Mouse (Mus musculus): ENCODE measurements around the gene Ror2. TPM values are rescaled to one million over a fixed set of nuclear protein-coding genes. Genes with fewer than 3 reads are reported as not detected.

Gene Ror2
- polyA plus RNA-seq, 1 experiment from 2014 or later = 16.4 TPM

DNA sequence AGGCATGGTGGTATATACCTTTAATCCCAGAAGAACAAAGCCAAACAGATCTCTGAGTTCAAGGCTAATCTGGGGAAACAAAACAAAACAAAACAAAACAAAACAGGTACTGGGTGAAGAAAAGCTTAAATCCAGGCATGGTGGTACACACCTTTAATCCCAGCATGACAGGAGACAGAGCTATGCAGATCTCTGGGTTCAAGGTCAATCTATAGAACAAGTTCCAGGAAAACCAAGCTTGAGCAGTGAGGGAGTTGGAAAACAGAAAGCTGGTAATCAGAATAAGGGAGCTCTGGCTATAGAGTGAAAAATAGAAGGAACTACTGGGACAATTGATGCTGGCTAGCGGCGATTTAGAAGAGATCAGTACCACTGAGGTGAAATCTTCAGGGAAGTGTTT lies 145.6 kb downstream of the Ror2 start:
- Histone ChIP-seq H3K4me2 (no peak overlapping the region), H3K36me3 (peaks cover 20% of the 10 kb centered on the region), H3K9me3 (peaks cover 9% of the 10 kb centered on the region), H3K27me3 (replicated peaks) (no peaks in the 10 kb centered on the region), H3K27ac (replicated peaks) (no peak overlapping the region), H3K9ac (no peak overlapping the region), H3K4me3 (no peak overlapping the region), H3K4me1 (peaks cover 7% of the 10 kb centered on the region; the same call in 1 of the 2 replicates)
- 80% methylated on average over 2 of the region's 2 CpGs for WGBS
- ATAC-seq (ENCODE audit: extremely low read depth, insufficient number of reproducible peaks, low FRiP score, low TSS enrichment) = no peak

DNA sequence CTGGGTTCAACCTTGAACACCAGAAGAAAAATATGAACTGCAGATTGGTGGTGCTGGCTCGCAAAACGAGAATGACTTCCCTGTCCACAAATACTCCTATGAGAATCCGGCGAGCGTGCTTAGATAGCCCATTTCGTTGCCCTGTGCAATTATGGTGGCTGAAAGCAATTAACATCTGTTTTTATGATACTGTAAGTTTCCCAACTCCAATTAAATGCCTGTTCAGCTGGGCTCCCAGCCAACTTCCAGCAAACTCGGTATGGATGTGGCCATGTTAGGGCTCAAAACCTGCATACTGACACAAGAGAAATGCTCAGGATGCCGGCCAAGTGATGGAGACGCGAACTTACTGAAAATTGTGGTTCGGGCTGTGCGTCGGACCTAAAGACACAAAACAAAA lies 155.4 kb downstream of the Ror2 start:
- peaks cover 27% of the 10 kb centered on the region for H3K36me3 ChIP-seq

DNA sequence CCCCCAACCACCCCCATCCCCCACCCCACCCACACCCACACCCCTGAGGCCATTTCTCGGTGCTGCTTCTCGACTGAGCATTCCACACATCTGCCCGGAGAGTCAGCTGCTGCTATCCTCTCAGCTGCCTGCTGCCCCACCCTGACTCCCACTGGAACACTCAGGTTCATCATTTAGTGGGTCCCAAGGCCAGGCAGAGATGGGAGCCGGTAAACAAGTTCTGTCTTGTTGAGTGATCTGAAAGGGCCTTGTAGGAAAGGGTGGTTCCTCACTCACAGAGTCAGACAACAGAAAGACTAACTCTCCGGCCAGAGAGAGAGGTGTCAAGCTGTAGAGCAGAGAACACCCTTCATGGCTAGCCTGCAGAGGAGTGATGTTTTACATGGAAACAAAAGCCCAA lies 155.9 kb downstream of the Ror2 start:
- Histone ChIP-seq H3K4me2 (no peak overlapping the region), H3K4me1 (no peaks in the 10 kb centered on the region), H3K9me3 (no peaks in the 10 kb centered on the region), H3K9ac (no peak overlapping the region), H3K27ac (replicated peaks) (no peak overlapping the region), H3K36me3 (peaks cover 27% of the 10 kb centered on the region), H3K27me3 (replicated peaks) (no peaks in the 10 kb centered on the region), H3K4me3 (no peak overlapping the region)
- 66% methylated on average over 5 of the region's 5 CpGs for WGBS
- ATAC-seq (ENCODE audit: extremely low read depth, insufficient number of reproducible peaks, low FRiP score, low TSS enrichment) = no peak

More for the DNA sequence above, 155.4 kb downstream of the Ror2 start:
- Histone ChIP-seq H3K27me3 (replicated peaks) (no peaks in the 10 kb centered on the region), H3K9me3 (no peaks in the 10 kb centered on the region), H3K4me2 (no peak overlapping the region), H3K9ac (no peak overlapping the region), H3K27ac (replicated peaks) (no peak overlapping the region), H3K4me3 (no peak overlapping the region), H3K4me1 (no peaks in the 10 kb centered on the region)
- WGBS = 77% methylated on average over 13 of the region's 13 CpGs
- ATAC-seq (ENCODE audit: extremely low read depth, insufficient number of reproducible peaks, low FRiP score, low TSS enrichment) = no peak

DNA sequence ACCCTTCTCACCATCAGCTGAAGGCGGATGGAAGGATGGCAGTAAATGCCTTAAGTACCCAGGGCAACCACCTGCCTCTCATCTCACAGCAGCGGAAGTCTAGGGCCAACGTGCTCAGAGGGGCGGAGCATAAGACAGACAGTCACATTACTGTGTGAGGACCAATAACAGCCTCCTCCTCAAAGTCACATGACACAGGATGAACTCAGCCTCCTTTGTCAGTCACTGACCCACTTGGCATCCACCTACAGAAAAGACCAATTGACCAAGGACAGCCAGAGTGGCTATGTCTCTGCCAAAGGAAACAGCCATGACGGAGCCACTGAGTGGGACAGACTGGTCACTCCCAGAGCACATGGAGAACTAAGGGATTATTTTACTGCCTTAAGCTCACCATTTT lies 160.3 kb downstream of the Ror2 start:
- 83% methylated on average over 5 of the region's 5 CpGs for WGBS

DNA sequence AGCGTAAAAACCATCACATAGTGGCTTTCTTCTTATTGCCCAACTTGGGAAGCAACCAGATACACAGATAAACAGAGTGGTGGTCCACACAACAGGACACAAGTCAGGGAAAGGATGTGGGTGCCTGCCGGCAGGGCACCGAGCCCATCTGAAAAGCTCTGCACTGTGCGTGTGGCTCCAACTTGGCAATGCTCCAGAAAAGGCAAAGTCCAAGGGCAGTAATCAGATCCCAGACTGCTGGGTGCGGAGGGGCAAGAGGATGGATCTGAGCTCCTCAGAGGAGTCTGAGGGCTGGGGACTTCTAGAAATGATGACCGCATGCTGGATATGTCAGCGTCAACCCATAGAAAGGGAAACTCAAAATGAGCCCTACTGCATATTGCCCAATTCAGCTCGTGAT lies 163.8 kb downstream of the Ror2 start:
- H3K4me3 ChIP-seq = no peak overlapping the region
- H3K4me1 ChIP-seq = peaks cover 14% of the 10 kb centered on the region
- no peak overlapping the region for H3K4me2 ChIP-seq
- WGBS = 64% methylated on average over 8 of the region's 8 CpGs
- no peaks in the 10 kb centered on the region for H3K27me3 ChIP-seq (replicated peaks)
- no peak overlapping the region for H3K27ac ChIP-seq (replicated peaks)
- H3K36me3 ChIP-seq = peaks cover 23% of the 10 kb centered on the region
- H3K9me3 ChIP-seq = no peaks in the 10 kb centered on the region
- H3K9ac ChIP-seq = no peak overlapping the region
- no peak for ATAC-seq (ENCODE audit: extremely low read depth, insufficient number of reproducible peaks, low FRiP score, low TSS enrichment)

More for the DNA sequence above, 160.3 kb downstream of the Ror2 start:
- no peak overlapping the region for H3K4me2 ChIP-seq
- H3K27me3 ChIP-seq (replicated peaks) = no peaks in the 10 kb centered on the region
- no peak overlapping the region for H3K27ac ChIP-seq (replicated peaks)
- H3K4me3 ChIP-seq = no peak overlapping the region
- no peak overlapping the region for H3K9ac ChIP-seq
- peaks cover 14% of the 10 kb centered on the region for H3K36me3 ChIP-seq
- H3K4me1 ChIP-seq = peaks cover 10% of the 10 kb centered on the region
- no peaks in the 10 kb centered on the region for H3K9me3 ChIP-seq
- no peak for ATAC-seq (ENCODE audit: extremely low read depth, insufficient number of reproducible peaks, low FRiP score, low TSS enrichment)

DNA sequence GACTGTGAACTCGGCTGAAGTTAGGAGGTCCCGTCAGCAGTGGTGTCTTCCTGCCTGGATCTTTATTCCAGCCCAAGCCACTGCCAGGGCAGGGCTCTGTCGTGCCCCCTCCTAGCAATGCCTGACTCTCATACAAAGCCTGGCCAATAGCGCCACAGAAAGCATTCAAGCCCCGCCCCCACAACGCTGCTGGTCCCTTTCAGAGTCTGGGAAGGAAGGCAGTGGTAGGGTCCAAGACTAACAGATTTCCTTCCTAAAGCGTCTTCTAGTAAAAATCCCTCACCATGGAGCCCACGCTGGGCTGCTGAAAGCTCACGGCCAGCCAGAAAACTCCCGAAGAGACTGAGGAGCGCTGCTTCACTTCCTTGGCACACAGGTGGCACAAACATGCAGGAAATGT lies 165.0 kb downstream of the Ror2 start:
- H3K4me2 ChIP-seq = no peak overlapping the region; the same call in 1 of the 2 replicates
- H3K36me3 ChIP-seq = peaks cover 35% of the 10 kb centered on the region
- 43% methylated on average over 11 of the region's 11 CpGs for WGBS
- H3K27ac ChIP-seq (replicated peaks) = no peak overlapping the region
- no peak for ATAC-seq (ENCODE audit: extremely low read depth, insufficient number of reproducible peaks, low FRiP score, low TSS enrichment)
- H3K9me3 ChIP-seq = no peaks in the 10 kb centered on the region
- H3K9ac ChIP-seq = no peak overlapping the region
- no peak overlapping the region for H3K4me3 ChIP-seq
- H3K27me3 ChIP-seq (replicated peaks) = no peaks in the 10 kb centered on the region
- H3K4me1 ChIP-seq = peaks cover 14% of the 10 kb centered on the region

DNA sequence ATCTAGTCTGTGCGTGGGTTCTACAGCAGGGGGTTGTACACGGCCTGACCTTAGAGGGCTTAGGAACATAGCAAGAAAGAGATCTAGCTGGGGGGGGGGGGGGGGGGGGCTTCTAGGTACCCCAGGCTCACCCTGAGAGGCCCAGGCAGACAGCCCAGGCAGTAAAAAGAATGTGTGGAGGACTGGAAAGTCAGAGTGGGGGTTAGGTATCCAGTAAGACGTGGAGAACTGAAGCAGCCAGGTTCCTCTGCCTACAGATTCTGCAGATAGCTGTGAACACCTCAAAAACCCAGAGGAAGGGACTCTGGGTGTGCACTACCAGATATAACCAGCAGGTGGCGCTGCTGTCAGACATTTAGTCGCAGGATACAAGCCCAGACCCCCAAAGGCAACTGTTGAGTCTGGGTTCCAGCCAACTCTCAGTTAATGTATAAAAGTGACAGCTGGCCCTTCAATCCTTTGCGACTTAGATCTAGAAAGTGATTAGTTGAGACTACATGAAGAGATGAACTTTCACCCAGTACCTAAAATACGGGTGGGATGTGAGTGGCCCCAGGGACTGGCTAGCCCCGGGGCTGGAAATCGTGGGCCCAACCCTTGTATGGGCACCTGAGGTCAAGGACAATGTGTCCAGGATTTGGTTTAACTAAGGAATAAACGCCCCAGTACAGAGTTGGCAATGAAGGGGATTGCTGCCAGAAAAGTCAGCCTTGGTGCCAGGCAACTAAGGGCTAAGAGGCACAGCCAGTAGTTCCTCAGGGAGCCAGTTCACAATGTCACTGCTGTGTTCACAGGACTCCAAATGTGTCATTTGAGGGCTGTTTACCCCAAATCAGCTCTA lies 166.1 kb downstream of the Ror2 start:
- Histone ChIP-seq H3K4me2 (no peak overlapping the region), H3K36me3 (peaks cover 37% of the 10 kb centered on the region), H3K27me3 (replicated peaks) (no peaks in the 10 kb centered on the region), H3K27ac (replicated peaks) (no peak overlapping the region), H3K4me1 (peaks cover 14% of the 10 kb centered on the region), H3K4me3 (no peak overlapping the region), H3K9ac (no peak overlapping the region), H3K9me3 (no peaks in the 10 kb centered on the region)
- 33% methylated on average over 10 of the region's 10 CpGs for WGBS
- ATAC-seq (ENCODE audit: extremely low read depth, insufficient number of reproducible peaks, low FRiP score, low TSS enrichment) = no peak

DNA sequence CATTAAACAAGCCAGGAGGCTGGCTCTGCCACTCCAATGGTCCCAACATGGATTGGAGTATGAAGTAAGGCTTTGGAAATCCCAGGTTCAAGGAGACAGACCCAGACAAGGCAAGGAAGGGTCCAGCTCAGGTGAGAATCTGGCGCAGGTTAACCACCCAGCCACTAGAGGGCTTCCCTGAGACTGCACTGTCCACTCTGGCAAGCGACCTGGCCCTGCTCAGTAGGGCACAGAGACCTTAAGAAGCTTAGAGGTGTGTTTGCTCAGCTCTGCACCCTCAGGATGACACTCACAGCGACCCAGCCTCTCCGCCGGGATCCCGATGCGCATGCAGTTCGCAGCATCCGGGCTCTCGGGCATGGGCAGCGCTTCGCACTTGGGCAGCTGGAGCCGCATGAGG lies 167.5 kb downstream of the Ror2 start:
- Histone ChIP-seq H3K27me3 (replicated peaks) (no peaks in the 10 kb centered on the region), H3K4me1 (peaks cover 14% of the 10 kb centered on the region), H3K4me3 (no peak overlapping the region), H3K4me2 (no peak overlapping the region), H3K9me3 (no peaks in the 10 kb centered on the region), H3K9ac (no peak overlapping the region), H3K27ac (replicated peaks) (no peak overlapping the region), H3K36me3 (peaks cover 41% of the 10 kb centered on the region)
- WGBS = 83% methylated on average over 13 of the region's 13 CpGs
- no peak for ATAC-seq (ENCODE audit: extremely low read depth, insufficient number of reproducible peaks, low FRiP score, low TSS enrichment)

DNA sequence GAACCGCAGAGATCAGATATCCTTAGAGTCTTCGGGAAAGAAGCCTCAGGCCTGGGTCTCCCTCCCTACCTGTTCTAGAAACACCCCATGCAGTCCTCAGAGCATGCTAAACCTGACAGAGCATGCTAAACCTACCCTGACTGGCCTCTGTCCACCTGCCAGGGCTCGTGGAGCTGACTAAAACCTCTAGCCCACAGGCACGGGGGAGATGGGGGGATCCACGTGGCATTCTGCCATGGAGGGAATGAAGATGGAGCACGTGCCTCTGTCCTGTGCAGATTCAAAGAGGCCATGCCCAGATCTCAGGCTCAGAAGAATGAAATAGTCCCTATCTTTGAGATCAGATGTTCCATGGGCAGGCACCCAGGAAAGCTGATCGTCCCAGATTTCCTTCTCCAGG lies 168.0 kb downstream of the Ror2 start:
- Histone ChIP-seq H3K9me3 (no peaks in the 10 kb centered on the region), H3K4me3 (no peak overlapping the region), H3K9ac (no peak overlapping the region), H3K36me3 (peaks cover 39% of the 10 kb centered on the region), H3K27ac (replicated peaks) (no peak overlapping the region), H3K27me3 (replicated peaks) (no peaks in the 10 kb centered on the region), H3K4me2 (no peak overlapping the region), H3K4me1 (peaks cover 14% of the 10 kb centered on the region)
- WGBS = 81% methylated on average over 7 of the region's 7 CpGs
- no peak; the same call in 1 of the 2 replicates for ATAC-seq (ENCODE audit: extremely low read depth, insufficient number of reproducible peaks, low FRiP score, low TSS enrichment)

DNA sequence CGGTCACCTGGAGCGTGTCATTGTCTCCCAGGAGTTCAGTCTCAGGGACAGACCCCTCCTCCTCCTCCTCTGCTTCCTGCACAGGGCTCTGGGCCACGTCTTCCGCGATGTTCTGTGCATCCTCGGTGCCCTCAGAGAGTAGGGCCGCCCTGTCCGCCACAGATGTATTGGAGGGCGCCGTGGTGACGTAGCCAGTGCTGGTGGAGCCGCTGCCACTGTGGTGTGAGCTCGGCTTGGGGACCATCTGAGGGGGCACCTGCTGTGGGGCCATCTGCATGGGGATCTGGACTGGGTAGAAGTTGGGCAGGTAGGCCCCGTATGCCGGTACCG lies 175.7 kb downstream of the Ror2 start:
- peaks cover 3% of the 10 kb centered on the region; the same call in 1 of the 2 replicates for H3K4me1 ChIP-seq
- no peaks in the 10 kb centered on the region for H3K9me3 ChIP-seq
- 84% methylated on average over 16 of the region's 16 CpGs for WGBS
- no peaks in the 10 kb centered on the region for H3K27me3 ChIP-seq (replicated peaks)
- 0 out of 2 replicates have a peak, but pooled peaks have one; percentile 20 for ATAC-seq (ENCODE audit: extremely low read depth, insufficient number of reproducible peaks, low FRiP score, low TSS enrichment)
- H3K27ac ChIP-seq (replicated peaks) = no peak overlapping the region
- H3K4me2 ChIP-seq = no peak overlapping the region
- H3K9ac ChIP-seq = no peak overlapping the region
- H3K36me3 ChIP-seq = peaks cover 36% of the 10 kb centered on the region
- H3K4me3 ChIP-seq = no peak overlapping the region

DNA sequence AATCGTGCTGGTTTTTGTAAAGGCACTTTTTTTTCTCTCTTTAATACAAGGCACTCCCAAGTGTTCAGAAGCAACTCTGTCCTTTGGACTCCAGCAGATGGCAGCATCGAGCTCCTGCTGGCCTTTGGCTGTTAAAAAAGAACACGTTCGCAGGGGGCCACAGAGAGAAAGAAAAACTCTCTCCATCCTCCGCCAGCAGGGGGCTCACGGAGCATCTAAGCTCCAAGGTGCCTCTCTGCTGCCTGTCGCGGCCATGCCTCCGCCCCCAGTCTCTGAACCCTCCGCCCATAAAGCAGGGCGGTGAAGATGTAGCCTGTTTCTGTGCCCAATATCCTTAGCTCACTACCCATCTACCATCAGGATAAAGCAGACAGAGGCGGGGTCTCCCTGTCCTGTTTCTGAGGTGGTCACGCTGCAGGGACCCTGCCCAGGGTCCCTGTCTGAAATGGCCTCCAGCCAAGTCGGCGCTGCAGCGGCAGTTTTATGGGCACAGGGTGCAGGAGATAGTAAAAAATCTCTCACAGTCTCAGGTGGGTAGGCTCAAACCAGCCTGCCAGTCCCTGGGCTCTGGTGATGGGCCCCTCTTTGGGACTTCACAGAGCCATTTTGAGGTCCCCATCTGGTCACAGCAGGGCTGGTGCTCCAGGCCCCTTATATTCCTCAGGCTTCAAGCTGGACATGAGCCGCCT lies 176.2 kb downstream of the Ror2 start:
- 23% methylated on average over 17 of the region's 17 CpGs for WGBS
- Histone ChIP-seq H3K36me3 (peaks cover 36% of the 10 kb centered on the region), H3K4me2 (peak overlapping the region; percentile 18; the same call in 1 of the 2 replicates), H3K9me3 (no peaks in the 10 kb centered on the region), H3K27ac (replicated peaks) (no peak overlapping the region), H3K4me1 (peaks cover 3% of the 10 kb centered on the region; the same call in 1 of the 2 replicates), H3K4me3 (no peak overlapping the region), H3K27me3 (replicated peaks) (no peaks in the 10 kb centered on the region), H3K9ac (no peak overlapping the region)
- ATAC-seq (ENCODE audit: extremely low read depth, insufficient number of reproducible peaks, low FRiP score, low TSS enrichment) = peak; percentile 57; the same call in 1 of the 2 replicates

All from heart, embryonic 13.5 days (tissue).